Mouse (Mus musculus) kidney, embryonic 15.5 days (tissue): ENCODE measurements around the gene Susd5. TPM values are rescaled to one million over a fixed set of nuclear protein-coding genes. Genes with fewer than 3 reads are reported as not detected.
A peak's percentile ranks its signal among the peaks of the same experiment; 100 is the strongest.

ENCODE experiments used
- ATAC-seq: fragments of 200-750 bp; cut with Nextera tagmentation; replicated peaks from 2 replicates; pipeline ENCODE4 v1.8.0; 2017; ENCODE audit warnings: moderate TSS enrichment; ENCODE audit not compliant: low FRiP score
- H3K27ac ChIP-seq: fragments of 300-500 bp; sonication (generic); 2 replicates; pipeline ENCODE4 v1.5.1; 2015; ENCODE audit warnings: mild to moderate bottlenecking, inconsistent platforms
- H3K27me3 ChIP-seq: fragments of 300-500 bp; sonication (generic); 2 replicates; pipeline ENCODE4 v1.6.1; 2015; ENCODE audit warnings: inconsistent platforms
- H3K36me3 ChIP-seq: fragments of 300-500 bp; sonication (generic); 2 replicates; pipeline ENCODE4 v1.6.1; 2015; ENCODE audit warnings: inconsistent platforms
- H3K4me1 ChIP-seq: fragments of 300-500 bp; sonication (generic); 2 replicates; pipeline ENCODE4 v1.6.1; 2015; ENCODE audit warnings: inconsistent platforms
- H3K4me2 ChIP-seq: fragments of 300-500 bp; sonication (generic); 2 replicates; pipeline ENCODE4 v1.6.1; 2015; ENCODE audit warnings: moderate library complexity, mild to moderate bottlenecking, inconsistent platforms
- H3K4me3 ChIP-seq: fragments of 300-500 bp; sonication (generic); replicated peaks from 2 replicates; pipeline ENCODE4 v1.5.1; 2015; ENCODE audit warnings: mild to moderate bottlenecking, inconsistent platforms
- H3K9ac ChIP-seq: fragments of 300-500 bp; sonication (generic); 2 replicates; pipeline ENCODE4 v1.6.1; 2015; ENCODE audit warnings: mild to moderate bottlenecking, inconsistent platforms
- H3K9me3 ChIP-seq: fragments of 300-500 bp; sonication (generic); replicated peaks from 2 replicates; pipeline ENCODE4 v1.6.1; 2016; ENCODE audit warnings: inconsistent platforms
- WGBS: fragments of 180-500 bp; shearing (Covaris S2); methylation state at CpG from one replicate; pipeline ENCODE4 v1.1.7; 2015; ENCODE audit warnings: mixed read lengths; 5-methylcytosine and 5-hydroxymethylcytosine counted together
- polyA plus RNA-seq: library from polyadenylated mRNA; unstranded; fragments of >200 nt; fragmentation: Nextera tagmentation; extraction: Ambion mirVana; gene quantifications from 2 replicates; pipeline ENCODE4 v1.2.1, GENCODE M21; 2015

Susd5 gene
- 0.98 and 0.99 TPM in 2 replicates for polyA plus RNA-seq

DNA sequence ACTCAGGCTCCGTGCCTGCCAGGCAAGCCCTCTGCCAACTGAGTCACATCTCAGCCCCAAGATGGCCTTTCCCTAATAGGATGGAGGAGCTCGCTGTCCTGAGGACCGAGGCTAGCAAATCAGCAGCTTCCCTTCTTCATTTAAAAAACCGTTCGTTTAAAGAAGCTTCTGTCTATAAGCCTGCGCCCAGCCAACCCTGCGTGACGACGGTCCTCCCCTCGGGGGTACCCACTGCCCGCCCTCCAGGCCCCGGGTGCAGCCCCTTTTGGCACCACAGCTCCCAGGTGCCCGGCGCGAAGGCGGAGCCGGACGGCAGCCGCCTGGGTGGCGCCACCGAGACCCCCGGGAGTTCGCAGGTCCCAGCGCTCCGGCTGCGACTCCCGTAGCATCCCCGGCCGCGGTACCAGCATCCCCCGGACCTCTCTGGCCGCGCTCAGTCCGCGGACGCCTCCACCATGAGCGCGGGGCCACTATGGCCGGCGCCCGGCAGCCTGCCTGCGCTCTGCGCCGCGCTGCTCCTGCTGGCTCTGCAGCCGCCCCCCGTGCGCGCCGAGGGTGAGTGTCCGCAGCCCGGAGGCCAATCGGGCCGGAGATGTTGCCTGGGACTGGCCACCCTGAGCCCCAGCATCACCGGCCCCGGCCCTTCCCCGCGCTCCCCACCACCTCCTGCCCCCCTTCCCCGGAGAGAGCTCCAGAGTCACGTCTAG, at the start of gene Susd5:
Gene Susd5, plus strand, starts transcription at position 51 of the 707 bp plus-strand sequence.
- H3K27ac ChIP-seq: no peak within 1 kb of the TSS
- peak within 1 kb of the TSS; percentile 79 for H3K4me2 ChIP-seq
- no peaks in the 10 kb centered on the region for H3K9me3 ChIP-seq
- peak within 1 kb of the TSS; percentile 49 for H3K4me3 ChIP-seq
- peaks cover 43% of the 10 kb centered on the region for H3K27me3 ChIP-seq
- under 1% methylated on average over 60 of the region's 60 CpGs for WGBS
- no peaks in the 10 kb centered on the region for H3K36me3 ChIP-seq
- ATAC-seq: peak; percentile 84
- peak within 1 kb of the TSS; percentile 27 for H3K9ac ChIP-seq
- H3K4me1 ChIP-seq: peaks cover 9% of the 10 kb centered on the region

DNA sequence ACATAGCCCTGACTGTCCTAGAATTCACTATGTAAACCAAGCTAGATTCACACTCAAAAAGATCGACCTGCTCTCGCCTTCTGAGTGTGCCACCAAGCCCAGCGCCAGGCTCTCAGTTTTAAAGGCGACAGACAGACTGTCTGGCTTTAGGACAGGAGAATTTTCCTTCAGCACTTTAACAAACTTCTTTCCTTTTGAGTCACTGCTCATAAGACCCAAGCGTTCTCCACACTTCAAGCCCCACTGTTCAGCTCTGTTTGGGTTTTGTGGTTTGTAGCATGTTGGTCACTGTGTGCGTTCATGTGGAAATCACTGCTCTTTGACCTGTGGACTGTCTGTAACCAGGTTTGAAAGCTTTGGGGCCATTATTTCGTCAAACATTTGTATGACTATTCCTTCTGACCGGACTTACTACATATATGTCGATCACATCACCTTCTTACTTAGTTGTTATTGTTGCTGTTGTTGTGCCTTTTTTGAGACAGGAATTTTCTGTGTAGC, 49.0 kb upstream of the Susd5 start:
- Histone ChIP-seq H3K9ac (no peak overlapping the region), H3K4me2 (no peak overlapping the region), H3K4me3 (no peak overlapping the region), H3K4me1 (no peaks in the 10 kb centered on the region), H3K9me3 (no peaks in the 10 kb centered on the region), H3K36me3 (no peaks in the 10 kb centered on the region), H3K27me3 (no peaks in the 10 kb centered on the region), H3K27ac (no peak overlapping the region)
- no peak for ATAC-seq
- 90% methylated on average over 9 of the region's 9 CpGs for WGBS

DNA sequence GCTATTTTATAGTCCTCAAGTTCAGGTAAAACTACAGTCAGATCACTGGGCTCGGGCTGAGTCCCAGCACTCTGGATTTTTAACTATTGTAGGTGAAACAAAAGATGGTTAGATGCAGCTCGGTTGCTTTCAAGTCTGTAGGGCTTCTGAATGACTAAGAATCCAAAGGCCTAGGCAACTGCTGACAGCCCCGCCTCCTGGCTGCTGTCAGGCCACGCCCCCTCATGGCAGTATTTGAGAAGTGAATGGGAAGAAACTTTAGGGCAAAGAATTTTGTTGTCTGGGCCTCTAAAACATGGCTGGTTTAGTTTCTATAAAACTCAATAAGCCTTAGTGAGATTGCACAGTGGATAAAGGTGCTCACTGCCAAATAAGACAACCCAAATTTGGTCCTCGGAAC, 47.4 kb upstream of the Susd5 start:
- H3K4me3 ChIP-seq: no peak overlapping the region
- WGBS: 59% methylated on average over 5 of the region's 5 CpGs
- no peaks in the 10 kb centered on the region for H3K4me1 ChIP-seq
- no peaks in the 10 kb centered on the region for H3K9me3 ChIP-seq
- no peak overlapping the region for H3K9ac ChIP-seq
- no peak overlapping the region for H3K4me2 ChIP-seq
- ATAC-seq: no peak
- H3K36me3 ChIP-seq: no peaks in the 10 kb centered on the region
- H3K27ac ChIP-seq: no peak overlapping the region
- H3K27me3 ChIP-seq: no peaks in the 10 kb centered on the region

DNA sequence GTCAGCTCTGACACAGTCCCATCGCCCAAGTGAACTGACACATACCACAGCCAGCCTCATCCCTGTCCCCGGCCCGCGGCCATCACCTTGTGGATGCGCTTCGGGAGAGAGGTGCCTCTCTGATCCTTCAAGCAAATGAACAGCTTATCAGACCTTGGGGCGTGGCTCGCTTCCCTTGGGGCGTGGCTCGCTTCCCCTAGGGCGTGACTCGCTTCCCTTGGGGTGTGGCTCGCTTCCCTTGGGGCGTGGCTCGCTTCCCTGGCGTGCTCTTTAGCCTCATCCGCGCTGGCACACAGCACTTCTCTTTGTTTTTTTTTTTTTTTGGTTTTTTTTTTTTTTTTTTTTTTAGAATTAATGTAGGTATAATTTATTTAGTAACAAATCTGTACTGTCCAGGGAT, 45.7 kb upstream of the Susd5 start:
- no peaks in the 10 kb centered on the region for H3K9me3 ChIP-seq
- no peak overlapping the region for H3K9ac ChIP-seq
- H3K36me3 ChIP-seq: no peaks in the 10 kb centered on the region
- H3K27ac ChIP-seq: no peak overlapping the region
- H3K4me3 ChIP-seq: no peak overlapping the region
- no peak for ATAC-seq
- H3K27me3 ChIP-seq: no peaks in the 10 kb centered on the region
- WGBS: 67% methylated on average over 18 of the region's 18 CpGs
- no peak overlapping the region for H3K4me2 ChIP-seq
- H3K4me1 ChIP-seq: no peaks in the 10 kb centered on the region

DNA sequence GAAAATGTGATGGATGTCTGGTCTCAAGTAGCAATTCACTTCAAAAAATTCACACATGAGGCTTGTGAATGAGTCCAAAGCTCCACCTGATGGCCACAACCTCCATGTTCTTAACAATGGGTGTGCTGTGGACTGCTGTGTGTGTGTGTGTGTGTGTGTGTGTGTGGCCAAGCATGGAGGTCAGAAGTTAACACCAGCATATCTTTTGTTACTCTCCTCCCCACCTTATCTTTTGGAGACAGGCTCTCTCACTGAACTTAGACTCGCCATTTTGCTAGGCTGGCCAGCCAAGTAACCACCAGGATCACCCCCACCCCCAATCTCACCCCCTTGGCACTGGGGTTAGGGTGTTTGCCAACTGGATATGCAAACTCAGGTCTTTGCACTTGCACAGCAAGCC, 42.9 kb upstream of the Susd5 start:
- ATAC-seq: no peak
- WGBS: 79% methylated on average over 1 of the region's 1 CpGs

DNA sequence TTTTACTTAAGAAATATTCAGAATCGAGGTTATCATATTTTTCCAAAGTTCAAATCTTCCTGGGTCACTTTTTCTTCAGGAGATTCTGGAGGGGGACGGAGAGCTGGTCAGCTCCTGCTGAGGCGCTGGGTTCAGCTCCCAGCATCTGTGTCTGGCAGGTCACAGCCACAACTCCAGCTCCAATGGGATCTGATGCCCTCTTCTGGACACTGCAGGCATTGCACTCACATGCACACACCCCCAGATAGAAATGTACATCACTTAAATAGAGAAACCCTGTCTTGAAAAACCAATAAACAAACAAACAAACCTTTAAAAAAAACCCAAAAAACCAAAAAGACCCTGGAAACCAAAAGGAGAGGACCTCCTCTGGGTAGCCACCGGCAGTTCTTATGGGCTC, 41.2 kb upstream of the Susd5 start:
- WGBS: 87% methylated on average over 4 of the region's 4 CpGs
- Histone ChIP-seq H3K4me3 (no peak overlapping the region), H3K36me3 (no peaks in the 10 kb centered on the region), H3K27me3 (no peaks in the 10 kb centered on the region), H3K9ac (no peak overlapping the region), H3K27ac (no peak overlapping the region), H3K9me3 (no peaks in the 10 kb centered on the region), H3K4me1 (no peaks in the 10 kb centered on the region), H3K4me2 (no peak overlapping the region)
- no peak for ATAC-seq

More for the DNA sequence above, 42.9 kb upstream of the Susd5 start:
- no peak overlapping the region for H3K9ac ChIP-seq
- no peak overlapping the region for H3K4me3 ChIP-seq
- H3K4me2 ChIP-seq: no peak overlapping the region
- H3K9me3 ChIP-seq: no peaks in the 10 kb centered on the region
- no peaks in the 10 kb centered on the region for H3K36me3 ChIP-seq
- no peaks in the 10 kb centered on the region for H3K4me1 ChIP-seq
- H3K27me3 ChIP-seq: no peaks in the 10 kb centered on the region
- H3K27ac ChIP-seq: no peak overlapping the region

DNA sequence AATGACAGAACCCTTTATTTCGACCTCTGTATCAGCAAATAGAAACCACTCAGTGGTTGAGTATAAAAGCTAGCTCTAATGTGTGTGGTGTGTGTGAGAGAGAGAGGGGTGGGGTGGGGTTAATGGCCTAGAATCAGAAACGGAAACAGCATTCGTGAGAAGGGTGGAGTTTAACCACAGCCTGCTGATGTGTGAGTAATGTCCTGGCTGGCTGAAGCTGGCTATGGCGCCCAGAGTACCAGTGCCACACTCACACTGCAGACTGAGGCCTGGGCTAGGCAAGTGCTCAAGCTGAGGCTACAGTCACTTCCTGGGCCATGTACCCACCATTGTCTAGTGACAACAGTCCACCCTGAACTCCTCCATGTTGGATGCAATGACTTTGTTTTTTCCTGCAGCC, 40.5 kb upstream of the Susd5 start:
- no peak overlapping the region for H3K4me2 ChIP-seq
- no peaks in the 10 kb centered on the region for H3K9me3 ChIP-seq
- 78% methylated on average over 4 of the region's 4 CpGs for WGBS
- H3K36me3 ChIP-seq: no peaks in the 10 kb centered on the region
- no peaks in the 10 kb centered on the region for H3K27me3 ChIP-seq
- no peak for ATAC-seq
- H3K4me3 ChIP-seq: no peak overlapping the region
- no peak overlapping the region for H3K9ac ChIP-seq
- no peak overlapping the region for H3K27ac ChIP-seq
- H3K4me1 ChIP-seq: no peaks in the 10 kb centered on the region

DNA sequence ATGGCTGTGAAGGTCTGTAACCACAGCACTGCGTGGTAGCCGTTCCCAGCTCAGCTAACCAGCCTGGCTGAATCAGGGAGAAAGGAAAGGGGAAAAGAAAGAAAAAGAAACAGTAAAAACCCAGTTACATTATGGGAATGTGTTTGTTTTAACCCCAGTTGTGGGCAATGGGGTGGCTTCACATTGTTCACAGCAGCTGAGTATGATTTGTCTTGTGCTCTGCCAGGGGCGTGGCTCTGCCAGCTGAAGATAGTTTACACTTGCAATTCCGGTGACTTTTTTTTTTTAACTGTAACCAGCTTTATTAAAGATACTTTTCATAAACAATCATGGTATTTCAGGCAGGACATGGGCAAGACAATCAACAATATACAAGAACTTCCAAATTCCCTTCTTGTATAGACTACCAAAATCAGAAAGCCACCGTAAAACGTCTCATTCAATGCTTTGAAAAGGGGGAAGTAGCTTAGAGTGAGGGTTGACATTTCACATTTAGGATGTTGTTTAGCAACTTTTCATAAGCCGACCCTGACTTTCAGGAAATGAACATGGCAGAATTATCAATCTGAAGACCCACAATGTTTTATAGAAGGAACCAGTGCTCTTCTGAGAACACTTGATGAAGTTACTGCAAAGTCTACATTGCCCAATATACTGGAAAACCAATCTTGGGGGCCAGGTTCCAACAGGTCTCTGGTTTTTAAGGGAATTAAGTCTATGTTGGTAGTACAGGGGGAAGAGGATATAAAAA, 37.8 kb upstream of the Susd5 start:
- Histone ChIP-seq H3K27me3 (peaks cover 4% of the 10 kb centered on the region; the same call in 1 of the 2 replicates), H3K27ac (no peak overlapping the region), H3K9me3 (no peaks in the 10 kb centered on the region), H3K9ac (no peak overlapping the region), H3K36me3 (no peaks in the 10 kb centered on the region), H3K4me1 (no peaks in the 10 kb centered on the region), H3K4me2 (no peak overlapping the region), H3K4me3 (no peak overlapping the region)
- no peak for ATAC-seq
- 87% methylated on average over 7 of the region's 7 CpGs for WGBS

DNA sequence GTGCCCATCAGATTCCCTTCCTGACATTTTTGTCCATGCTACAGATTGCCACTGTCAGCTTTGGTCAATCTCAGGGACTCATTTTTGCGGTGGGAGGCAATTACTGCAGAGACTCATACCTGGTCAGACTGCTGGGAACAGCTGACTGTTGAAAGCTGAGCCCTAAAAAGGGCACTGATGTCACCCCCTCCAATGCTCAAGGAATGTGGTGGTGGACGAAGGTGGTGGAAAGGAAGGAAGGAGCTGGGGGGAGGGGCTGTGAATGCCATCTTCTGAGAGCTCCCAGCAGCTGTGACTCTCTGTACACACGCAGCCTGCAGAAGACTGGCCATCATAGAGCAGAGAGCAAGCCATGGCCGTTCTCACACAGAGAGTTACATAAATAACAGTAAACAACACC, 34.8 kb upstream of the Susd5 start:
- Histone ChIP-seq H3K27me3 (peaks cover 10% of the 10 kb centered on the region; the same call in 1 of the 2 replicates), H3K4me1 (peaks cover 13% of the 10 kb centered on the region), H3K9ac (no peak overlapping the region), H3K36me3 (no peaks in the 10 kb centered on the region), H3K9me3 (no peaks in the 10 kb centered on the region), H3K4me2 (no peak overlapping the region), H3K27ac (no peak overlapping the region), H3K4me3 (no peak overlapping the region)
- 49% methylated on average over 4 of the region's 4 CpGs for WGBS
- ATAC-seq: no peak

DNA sequence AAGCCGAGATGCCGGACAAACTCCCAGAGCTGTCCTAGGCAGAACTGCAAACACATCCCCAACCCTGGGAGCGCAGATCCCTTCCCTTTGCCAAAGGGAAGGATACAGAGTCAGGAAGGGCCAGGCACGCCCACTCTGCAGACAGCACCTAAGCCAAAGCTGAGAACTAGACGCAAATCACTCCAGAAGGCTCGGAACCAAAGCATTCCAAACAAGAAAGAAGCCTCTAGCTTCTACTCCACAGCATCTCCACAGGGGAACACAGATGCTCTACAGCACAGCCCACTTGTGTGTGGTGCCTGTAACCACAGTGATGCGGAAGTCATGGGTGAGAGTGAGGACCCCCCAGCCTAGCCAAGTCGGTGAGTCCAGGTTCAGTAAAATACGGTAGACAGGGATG, 31.8 kb upstream of the Susd5 start:
- no peaks in the 10 kb centered on the region for H3K9me3 ChIP-seq
- H3K4me3 ChIP-seq: no peak overlapping the region
- peak overlapping the region; percentile 88 for H3K4me2 ChIP-seq
- H3K4me1 ChIP-seq: peaks cover 13% of the 10 kb centered on the region
- no peak overlapping the region for H3K9ac ChIP-seq
- 34% methylated on average over 9 of the region's 9 CpGs for WGBS
- no peak overlapping the region for H3K27ac ChIP-seq
- peaks cover 10% of the 10 kb centered on the region; the same call in 1 of the 2 replicates for H3K27me3 ChIP-seq
- no peaks in the 10 kb centered on the region for H3K36me3 ChIP-seq
- ATAC-seq: no peak

DNA sequence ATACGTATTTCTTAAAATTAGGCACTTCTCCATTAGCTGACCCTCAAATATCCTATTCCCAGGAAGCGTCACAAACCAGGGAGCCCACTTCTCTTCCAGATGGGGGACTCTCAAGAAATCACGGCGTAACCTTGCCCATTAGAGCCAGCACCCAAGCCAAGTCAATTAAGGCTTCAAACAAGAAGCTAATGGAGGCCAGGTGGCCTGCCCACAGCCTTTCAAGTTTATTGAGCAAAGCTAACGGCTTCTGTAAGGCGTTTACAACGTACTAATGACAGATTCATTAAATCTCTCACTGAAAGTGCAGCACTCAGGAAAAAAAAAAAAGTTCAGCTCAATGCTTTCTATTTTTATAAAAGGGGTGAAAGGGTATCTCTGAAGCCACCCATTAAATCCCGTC, 31.1 kb upstream of the Susd5 start:
- Histone ChIP-seq H3K9ac (no peak overlapping the region), H3K4me1 (peaks cover 13% of the 10 kb centered on the region), H3K4me2 (peak overlapping the region; percentile 88), H3K4me3 (peak overlapping the region; percentile 58), H3K27ac (no peak overlapping the region), H3K9me3 (no peaks in the 10 kb centered on the region), H3K27me3 (peaks cover 10% of the 10 kb centered on the region; the same call in 1 of the 2 replicates), H3K36me3 (no peaks in the 10 kb centered on the region)
- ATAC-seq: no peak
- 6% methylated on average over 8 of the region's 8 CpGs for whole genome bisulfite sequencing

DNA sequence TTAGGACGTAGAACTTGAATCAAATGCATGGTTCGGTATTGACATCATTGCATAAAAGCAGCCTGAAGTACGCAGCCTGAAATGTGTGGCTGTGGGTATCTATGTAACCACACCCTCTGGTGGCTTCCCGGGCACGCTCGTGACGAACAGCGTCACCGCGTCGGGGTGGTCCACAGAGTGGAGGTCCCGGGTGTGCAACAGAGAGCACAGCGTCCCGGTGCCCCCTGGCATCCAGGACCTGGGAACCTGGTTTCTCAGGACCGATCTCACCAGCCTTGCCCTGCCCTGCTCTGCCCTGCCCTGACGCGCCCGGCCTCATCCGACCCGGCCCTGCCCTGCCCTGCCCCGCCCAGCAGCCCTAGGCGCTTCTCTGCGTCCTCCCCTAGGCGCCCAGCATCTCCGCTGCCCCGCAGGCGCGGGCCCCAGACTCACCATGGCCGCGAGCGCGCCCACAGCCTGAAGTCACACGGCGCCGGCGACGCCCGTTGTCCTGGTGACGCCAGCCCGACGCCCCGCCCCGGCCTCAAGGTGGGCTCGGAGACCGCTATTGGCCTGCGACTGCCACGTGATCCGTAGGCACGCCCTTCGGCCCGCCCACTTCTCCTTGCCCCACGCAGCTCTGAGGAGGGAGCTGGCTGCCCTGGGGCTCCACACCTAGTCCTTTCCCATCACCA, 30.5 kb upstream of the Susd5 start:
- peak; percentile 97 for ATAC-seq
- Histone ChIP-seq H3K4me3 (peak overlapping the region; percentile 58), H3K4me2 (peak overlapping the region; percentile 88), H3K9ac (peak overlapping the region; percentile 45), H3K36me3 (no peaks in the 10 kb centered on the region), H3K27ac (no peak overlapping the region), H3K27me3 (peaks cover 10% of the 10 kb centered on the region; the same call in 1 of the 2 replicates), H3K4me1 (peaks cover 13% of the 10 kb centered on the region), H3K9me3 (no peaks in the 10 kb centered on the region)
- WGBS: under 1% methylated on average over 52 of the region's 52 CpGs
